Mouse (Mus musculus) myocyte (in vitro differentiated cells): Measurements from ENCODE around the gene Syngr2. TPM values are rescaled to one million over a fixed set of nuclear protein-coding genes. Genes with fewer than 3 reads are reported as not detected.
A peak's percentile ranks its signal among the peaks of the same experiment; 100 is the strongest.

Experiments
- H3K27me3 ChIP-seq: one replicate; pipeline ENCODE4 v1.6.1; 2011; ENCODE audit not compliant: control insufficient read depth, insufficient read depth, insufficient read length
- H3K36me3 ChIP-seq: one replicate; pipeline ENCODE4 v1.6.1; 2011; ENCODE audit not compliant: control insufficient read depth, insufficient read depth
- H3K4me2 ChIP-seq: one replicate; pipeline ENCODE4 v1.6.1; 2011; ENCODE audit warnings: low read depth, control low read depth
- H3K4me3 ChIP-seq: one replicate; pipeline ENCODE4 v1.5.1; 2011; ENCODE audit warnings: mild to moderate bottlenecking, control low read depth, moderate library complexity
- H3K79me2 ChIP-seq: one replicate; pipeline ENCODE4 v1.6.1; 2011; ENCODE audit not compliant: control insufficient read depth, insufficient read depth
- H3ac ChIP-seq: one replicate; pipeline ENCODE4 v1.6.1; 2011; ENCODE audit not compliant: control insufficient read depth, insufficient read length
- CEBPB ChIP-seq: IDR thresholded peaks from 2 replicates; pipeline ENCODE4 v1.6.1; 2011; ENCODE audit warnings: mild to moderate bottlenecking, moderate library complexity; ENCODE audit not compliant: poor library complexity, insufficient read depth, severe bottlenecking
- E2F4 ChIP-seq: IDR thresholded peaks from one replicate; pipeline ENCODE4 v1.6.1; 2011; ENCODE audit warnings: mild to moderate bottlenecking, control low read depth, moderate library complexity; ENCODE audit not compliant: insufficient read depth
- MAX ChIP-seq: IDR thresholded peaks from one replicate; pipeline ENCODE4 v1.6.1; 2011; ENCODE audit warnings: low read depth, mild to moderate bottlenecking, control low read depth
- MYOD1 ChIP-seq, 3 experiments: IDR thresholded peaks; one replicate each; pipeline ENCODE4 v1.6.1; 2011; ENCODE audit warnings: control low read depth in 2 of 3, low read depth in 2 of 3, mild to moderate bottlenecking in 2 of 3, moderate library complexity in 1 of 3; ENCODE audit not compliant: insufficient read length in 2 of 3, control insufficient read depth in 1 of 3
- MYOG ChIP-seq, 3 experiments: IDR thresholded peaks; one replicate each; pipeline ENCODE4 v1.6.1; 2011; ENCODE audit warnings: control low read depth in 2 of 3, low read depth in 2 of 3, mild to moderate bottlenecking in 2 of 3; ENCODE audit not compliant: insufficient read length in 2 of 3, control insufficient read depth in 1 of 3, insufficient read depth in 1 of 3
- POLR2A ChIP-seq: IDR thresholded peaks from one replicate; pipeline ENCODE4 v1.6.1; 2011; ENCODE audit warnings: low read depth, mild to moderate bottlenecking, control low read depth, moderate library complexity; ENCODE audit not compliant: insufficient read length
- POLR2AphosphoS2 ChIP-seq: IDR thresholded peaks from one replicate; pipeline ENCODE4 v1.6.1; 2011; ENCODE audit warnings: low read depth, control low read depth; ENCODE audit not compliant: insufficient read length
- REST ChIP-seq: IDR thresholded peaks from one replicate; pipeline ENCODE4 v1.6.1; 2011; ENCODE audit warnings: mild to moderate bottlenecking, control low read depth, moderate library complexity; ENCODE audit not compliant: insufficient read depth, insufficient read length
- SRF ChIP-seq: IDR thresholded peaks from one replicate; pipeline ENCODE4 v1.6.1; 2011; ENCODE audit warnings: low read depth; ENCODE audit not compliant: control insufficient read depth, insufficient read length
- TCF12 ChIP-seq: IDR thresholded peaks from one replicate; pipeline ENCODE4 v1.6.1; 2011; ENCODE audit warnings: mild to moderate bottlenecking, control low read depth; ENCODE audit not compliant: poor library complexity, insufficient read depth, severe bottlenecking
- TCF3 ChIP-seq: IDR thresholded peaks from one replicate; pipeline ENCODE4 v1.6.1; 2011; ENCODE audit warnings: low read depth, control low read depth; ENCODE audit not compliant: insufficient read length
- USF1 ChIP-seq: IDR thresholded peaks from one replicate; pipeline ENCODE4 v1.6.1; 2011; ENCODE audit warnings: low read depth, mild to moderate bottlenecking, control low read depth, moderate library complexity
- polyA plus RNA-seq: library from polyadenylated mRNA; unstranded; fragments of >200 nt; fragmentation: generic; extraction: Trizol; gene quantifications from one replicate; pipeline ENCODE4 v1.2.1, GENCODE M21; 2012; ENCODE audit warnings: missing spikeins

The Syngr2 gene
- polyA plus RNA-seq, 1 experiment = 109 TPM

DNA sequence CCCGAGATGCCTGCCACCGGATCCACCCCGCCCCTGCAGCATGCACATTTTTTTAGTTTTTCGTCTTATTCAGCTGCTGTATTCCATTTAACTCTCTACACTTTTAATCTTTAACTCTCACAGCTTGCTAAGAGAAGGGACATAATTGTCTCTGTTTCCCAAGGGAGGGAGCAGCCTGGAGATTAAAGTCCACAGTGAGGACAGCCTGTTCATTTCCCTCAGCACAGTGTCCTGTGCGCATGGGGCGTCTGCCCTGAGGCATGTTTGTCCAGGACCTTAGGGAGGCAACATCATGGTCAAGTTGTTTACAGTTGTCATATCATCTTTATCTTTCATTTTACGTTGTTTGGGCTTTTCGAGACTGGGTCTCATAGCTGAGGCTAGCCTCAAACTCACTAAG is 24.6 kb downstream of the Syngr2 start:
- no peaks in the 10 kb centered on the region for H3K36me3 ChIP-seq
- no peak overlapping the region for H3K4me2 ChIP-seq
- H3ac ChIP-seq = no peak overlapping the region
- H3K79me2 ChIP-seq = no peaks in the 10 kb centered on the region
- no peak for TF ChIP-seq REST
- no peak for TF ChIP-seq MYOD1 (IDR thresholded peaks at IDR 0.05; ENCODE audit: control insufficient read depth in 1 of 3, insufficient read length in 2 of 3, low read depth in 2 of 3)
- TF ChIP-seq CEBPB = no peak
- TF ChIP-seq MYOG (IDR thresholded peaks at IDR 0.05; ENCODE audit: control insufficient read depth in 1 of 3, insufficient read depth in 1 of 3, insufficient read length in 2 of 3, low read depth in 2 of 3) = no peak
- no peak for TF ChIP-seq SRF
- TF ChIP-seq TCF3 = no peak
- TF ChIP-seq POLR2A = no peak
- TF ChIP-seq USF1 = no peak
- TF ChIP-seq E2F4 = no peak
- TF ChIP-seq MAX = no peak
- TF ChIP-seq POLR2AphosphoS2 = no peak
- no peak for TF ChIP-seq TCF12
- H3K4me3 ChIP-seq = no peak overlapping the region
- H3K27me3 ChIP-seq = no peaks in the 10 kb centered on the region

- Histone ChIP-seq H3K4me3 (no peak overlapping the region), H3ac (no peak overlapping the region), H3K36me3 (no peaks in the 10 kb centered on the region), H3K4me2 (no peak overlapping the region), H3K79me2 (no peaks in the 10 kb centered on the region), H3K27me3 (no peaks in the 10 kb centered on the region)
- TF ChIP-seq POLR2A (no peak), TCF3 (no peak), E2F4 (no peak)
Observed at GRCm38 (mm10) chr11:117836306-117836705, 26.8 kb downstream of the Syngr2 start.

DNA sequence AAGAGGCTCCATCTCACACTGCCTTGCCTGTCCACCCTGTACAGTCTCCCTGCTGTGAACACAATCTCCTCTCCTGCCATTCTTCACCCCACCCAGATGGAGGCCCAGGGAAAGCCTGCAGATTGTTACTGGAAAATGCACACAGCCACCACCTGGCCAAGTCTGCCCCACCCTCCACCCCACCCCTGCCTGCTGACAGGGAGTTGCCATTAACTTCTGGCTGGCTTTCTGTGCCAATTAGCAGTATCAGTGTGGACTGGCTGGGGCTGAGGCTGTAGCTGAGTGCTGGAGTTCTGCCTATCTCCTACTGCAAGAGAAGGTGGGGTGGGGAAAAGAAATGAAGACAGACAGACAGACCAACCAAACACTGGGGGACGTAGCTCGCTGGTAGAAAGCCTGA is 29.1 kb downstream of the Syngr2 start:
- Histone ChIP-seq H3ac (no peak overlapping the region), H3K4me3 (no peak overlapping the region), H3K36me3 (no peaks in the 10 kb centered on the region), H3K27me3 (no peaks in the 10 kb centered on the region), H3K4me2 (no peak overlapping the region), H3K79me2 (no peaks in the 10 kb centered on the region)
- peak in 1 of 3 experiments; percentile 21 for TF ChIP-seq MYOG (IDR thresholded peaks at IDR 0.05; ENCODE audit: control insufficient read depth in 1 of 3, insufficient read depth in 1 of 3, insufficient read length in 2 of 3, low read depth in 2 of 3)
- TF ChIP-seq REST = no peak
- TF ChIP-seq SRF = no peak
- TF ChIP-seq CEBPB = no peak
- TF ChIP-seq POLR2A = no peak
- no peak for TF ChIP-seq TCF3
- no peak for TF ChIP-seq USF1
- no peak for TF ChIP-seq MAX
- peak in 1 of 3 experiments; percentile 50 for TF ChIP-seq MYOD1 (IDR thresholded peaks at IDR 0.05; ENCODE audit: control insufficient read depth in 1 of 3, insufficient read length in 2 of 3, low read depth in 2 of 3)

DNA sequence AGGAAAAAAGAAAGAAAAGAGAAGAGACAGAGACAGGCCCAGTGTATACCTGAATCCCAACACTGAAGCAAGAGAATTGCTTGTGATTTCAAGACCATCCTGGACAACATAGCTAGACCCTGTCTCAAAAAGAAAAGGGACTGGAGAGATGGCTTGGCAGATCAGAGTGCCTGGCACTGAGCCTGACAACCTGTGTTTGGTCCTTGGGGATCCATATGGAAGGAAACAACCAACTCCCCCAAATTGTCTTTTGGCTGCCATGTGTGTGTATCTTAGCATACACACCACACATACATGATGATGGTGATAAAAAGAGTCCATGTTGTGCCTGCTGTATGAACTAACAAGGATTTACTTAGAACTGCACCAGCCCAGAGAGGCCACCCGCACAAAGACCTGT is 29.6 kb downstream of the Syngr2 start:
- H3ac ChIP-seq = no peak overlapping the region
- H3K36me3 ChIP-seq = no peaks in the 10 kb centered on the region
- H3K4me2 ChIP-seq = no peak overlapping the region
- no peak overlapping the region for H3K4me3 ChIP-seq
- no peaks in the 10 kb centered on the region for H3K27me3 ChIP-seq
- TF ChIP-seq CEBPB (no peak), MYOD1 (IDR thresholded peaks at IDR 0.05; ENCODE audit: control insufficient read depth in 1 of 3, insufficient read length in 2 of 3, low read depth in 2 of 3) (no peak), USF1 (no peak), TCF3 (no peak), POLR2AphosphoS2 (no peak), MAX (no peak), MYOG (IDR thresholded peaks at IDR 0.05; ENCODE audit: control insufficient read depth in 1 of 3, insufficient read depth in 1 of 3, insufficient read length in 2 of 3, low read depth in 2 of 3) (no peak)
- no peaks in the 10 kb centered on the region for H3K79me2 ChIP-seq

DNA sequence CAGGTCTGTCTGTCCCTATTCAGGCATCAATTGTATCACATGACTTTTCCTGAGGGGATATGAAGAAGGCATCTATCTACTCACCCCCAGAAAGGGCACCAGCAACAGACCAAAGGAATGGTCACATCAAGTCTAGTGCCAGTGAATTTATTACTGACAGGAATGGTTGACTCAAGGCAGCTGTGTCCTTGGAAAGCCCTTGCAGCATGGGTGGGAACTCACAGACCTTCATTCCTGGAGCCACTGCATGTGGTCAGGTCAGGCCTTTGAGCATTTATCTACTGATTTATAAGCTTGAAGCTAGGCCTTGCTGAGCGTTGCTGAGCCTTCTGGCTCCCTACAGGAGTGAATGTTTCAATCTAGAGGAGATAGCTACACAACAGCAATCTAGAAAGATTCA is 31.4 kb downstream of the Syngr2 start:
- Histone ChIP-seq H3K4me2 (no peak overlapping the region), H3K4me3 (no peak overlapping the region), H3K27me3 (no peaks in the 10 kb centered on the region), H3K79me2 (no peaks in the 10 kb centered on the region), H3K36me3 (no peaks in the 10 kb centered on the region), H3ac (no peak overlapping the region)
- no peak for TF ChIP-seq MAX
- TF ChIP-seq REST = no peak
- TF ChIP-seq POLR2A = no peak
- no peak for TF ChIP-seq TCF3
- TF ChIP-seq SRF = no peak
- no peak for TF ChIP-seq TCF12
- TF ChIP-seq MYOD1 (IDR thresholded peaks at IDR 0.05; ENCODE audit: control insufficient read depth in 1 of 3, insufficient read length in 2 of 3, low read depth in 2 of 3) = peak in 1 of 3 experiments; percentile 51
- TF ChIP-seq MYOG (IDR thresholded peaks at IDR 0.05; ENCODE audit: control insufficient read depth in 1 of 3, insufficient read depth in 1 of 3, insufficient read length in 2 of 3, low read depth in 2 of 3) = peak in 2 of 3 experiments; percentile 24 to 35
- TF ChIP-seq CEBPB = no peak
- TF ChIP-seq E2F4 = no peak
- no peak for TF ChIP-seq POLR2AphosphoS2
